Mouse (Mus musculus): ENCODE results near the gene Tdrkh.

DNA sequence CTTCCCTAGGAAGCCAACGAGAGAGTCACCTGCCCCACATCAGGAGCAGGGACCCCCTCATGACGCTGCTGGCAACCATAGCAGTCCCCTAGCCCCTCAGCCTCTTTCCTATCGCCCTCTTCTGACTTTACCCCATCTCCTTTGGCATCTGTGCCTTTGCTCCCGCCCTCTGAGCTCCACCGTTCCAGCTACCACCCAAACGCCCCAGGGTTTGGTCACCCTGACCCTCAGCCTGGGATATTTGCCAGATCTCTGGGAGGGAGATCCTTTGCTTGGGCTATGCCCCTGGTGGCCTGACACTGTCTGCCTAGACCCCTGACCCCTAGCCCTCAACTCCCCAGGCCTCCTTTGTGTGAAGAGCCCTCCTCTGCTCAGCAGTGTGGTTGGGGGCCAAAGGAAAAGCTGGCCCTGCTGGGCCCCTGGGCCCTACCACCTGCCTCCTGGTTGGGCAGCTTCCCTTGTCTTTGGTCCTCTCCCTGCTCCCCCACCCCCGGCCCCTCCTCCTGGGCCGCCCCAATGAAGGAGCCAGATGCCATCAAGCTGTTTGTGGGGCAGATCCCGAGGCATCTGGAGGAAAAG is 65.6 kb downstream of the Tdrkh start:
- TF ChIP-seq CTCF (IDR thresholded peaks at IDR 0.05; ENCODE audit: borderline replicate concordance, control insufficient read depth, extremely low read depth, insufficient read depth, low read length, poor library complexity), result no peak
- no peak for TF ChIP-seq POLR2A (IDR thresholded peaks at IDR 0.05; ENCODE audit: control insufficient read depth, extremely low read depth, insufficient read depth, low read length, poor library complexity)
